Mouse (Mus musculus) adrenal gland, adult 2 months (tissue): ENCODE results near the gene Dthd1. TPM values are rescaled to one million over a fixed set of nuclear protein-coding genes. Genes with fewer than 3 reads are reported as not detected.

ENCODE experiments used
- DNase-seq: peaks from one replicate; pipeline ENCODE4 v3.0.0; 2021
- polyA plus RNA-seq: library from polyadenylated mRNA; depleted of rRNA; stranded (reverse); fragments of >200 nt; gene quantifications from 2 replicates; pipeline ENCODE4 v1.2.3, GENCODE M21; 2012; rRNA removed
- total RNA-seq, 2 experiments: library from RNA; stranded (reverse); gene quantifications; 2 replicates each; pipeline ENCODE4 v1.2.3; 2021

Gene Dthd1
- total and polyA plus RNA-seq, 3 experiments, result not detected

DNA sequence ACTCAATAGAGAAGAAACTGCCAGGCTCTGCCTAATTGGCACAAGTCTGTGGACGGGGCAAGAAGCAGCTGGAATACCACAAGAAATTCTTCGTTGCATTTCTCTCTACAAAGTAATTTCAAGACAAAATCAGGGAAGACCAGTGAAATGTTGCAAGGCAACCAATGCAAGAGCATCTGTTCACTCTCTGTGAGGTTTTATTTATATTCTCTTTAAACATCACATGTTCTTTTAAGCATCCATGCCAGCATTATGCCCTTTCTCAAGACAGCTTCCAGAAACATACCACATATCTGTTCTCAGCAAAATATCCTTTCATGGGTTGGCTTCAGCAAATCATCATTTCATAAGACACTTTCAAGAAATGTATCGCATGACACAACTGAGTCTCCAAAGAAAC lies 50.7 kb downstream of the Dthd1 start:
- DNase-seq, result no peak

DNA sequence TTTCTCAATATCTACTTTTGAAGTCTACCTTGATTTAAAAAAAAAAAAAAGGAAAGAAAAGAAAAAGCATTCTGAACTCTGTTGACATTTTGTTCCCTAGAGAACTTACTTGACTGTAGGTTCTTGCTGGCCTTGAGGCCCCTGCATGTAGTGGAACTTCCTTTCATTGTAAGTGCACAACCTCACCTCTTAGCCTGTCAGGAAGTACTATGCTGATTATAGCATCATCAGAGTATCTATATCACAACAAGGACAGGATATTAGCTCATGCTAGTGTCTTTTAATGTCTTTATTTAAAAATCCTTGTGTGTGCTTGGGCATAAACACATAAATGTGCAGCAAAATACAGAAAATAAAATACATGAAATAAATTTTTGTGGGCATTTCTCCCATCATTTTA lies 53.4 kb downstream of the Dthd1 start:
- DNase-seq, result no peak

DNA sequence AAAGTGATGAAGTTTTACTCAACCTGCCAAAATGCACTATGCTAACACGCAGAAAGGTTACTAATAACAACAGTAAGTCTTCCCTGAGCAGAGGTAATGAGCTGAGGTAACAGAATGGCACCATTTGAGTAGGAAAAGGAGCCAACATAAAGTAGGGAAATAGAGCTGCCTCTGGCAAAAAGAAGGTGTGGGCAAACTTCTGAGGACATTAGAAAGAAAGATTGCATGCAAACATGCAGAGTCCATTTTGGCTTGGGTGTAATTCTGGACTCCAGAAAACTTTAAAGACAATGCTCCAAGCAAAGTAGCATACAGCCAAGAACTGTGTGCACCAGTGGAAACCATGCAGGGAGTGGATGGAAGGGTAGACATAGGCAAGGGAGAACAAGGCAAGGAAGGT lies 65.9 kb downstream of the Dthd1 start:
- DNase-seq, result no peak

DNA sequence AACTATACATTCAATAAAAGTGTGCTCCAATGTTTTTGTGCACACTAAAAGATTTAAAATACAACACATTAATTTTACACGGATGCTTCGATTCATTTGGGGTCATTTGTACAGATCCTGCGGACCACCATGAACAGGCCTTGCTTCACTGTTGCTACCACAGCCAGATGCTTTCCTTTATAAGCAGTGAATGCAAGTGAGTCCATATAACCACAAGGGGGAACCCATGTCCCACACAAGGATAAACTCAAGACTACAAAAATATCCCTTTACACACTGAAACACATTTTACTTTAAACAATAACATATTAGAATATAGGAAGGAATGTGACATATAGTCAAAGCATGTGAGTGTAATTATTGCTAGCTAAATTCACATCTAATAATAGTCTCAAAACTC lies 81.7 kb downstream of the Dthd1 start:
- no peak for DNase-seq

DNA sequence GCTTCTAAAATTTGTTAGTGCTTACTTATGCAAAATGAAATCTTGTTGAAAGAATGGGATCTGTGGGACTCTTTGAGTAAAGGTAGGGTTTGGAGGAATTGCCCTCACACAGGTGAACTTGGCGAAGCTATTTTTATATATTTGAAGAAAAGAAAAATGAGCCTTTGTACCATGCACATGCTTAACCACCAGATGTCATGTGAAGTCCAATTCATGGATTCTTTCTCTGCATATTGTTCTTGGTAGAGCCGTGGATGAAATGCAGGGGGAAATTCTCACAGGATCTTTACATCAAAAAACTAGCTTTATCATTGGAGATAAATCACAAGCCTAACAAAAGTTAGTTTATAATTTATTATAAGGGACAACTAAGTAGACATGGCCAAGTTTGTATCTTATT lies 93.3 kb downstream of the Dthd1 start:
- no peak for DNase-seq

DNA sequence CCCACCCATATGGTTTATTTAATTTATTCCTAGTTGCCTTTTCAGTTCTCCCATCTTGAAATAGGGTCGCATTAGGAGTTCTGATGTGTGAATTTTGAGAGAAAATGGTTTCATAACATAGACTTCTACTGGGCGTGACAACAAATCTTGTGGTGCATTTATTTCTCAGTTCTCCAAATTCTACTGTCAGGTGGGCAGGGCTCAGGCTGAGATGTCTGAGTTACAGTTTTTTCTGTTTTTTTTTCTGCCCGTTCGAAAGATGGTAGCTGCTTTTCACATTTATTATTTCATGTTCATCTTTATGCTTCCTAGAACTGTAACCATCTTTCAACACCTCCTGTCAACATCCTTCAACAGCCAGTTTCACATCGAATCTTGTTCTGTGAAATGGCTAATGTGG lies 95.5 kb downstream of the Dthd1 start:
- DNase-seq, result no peak

DNA sequence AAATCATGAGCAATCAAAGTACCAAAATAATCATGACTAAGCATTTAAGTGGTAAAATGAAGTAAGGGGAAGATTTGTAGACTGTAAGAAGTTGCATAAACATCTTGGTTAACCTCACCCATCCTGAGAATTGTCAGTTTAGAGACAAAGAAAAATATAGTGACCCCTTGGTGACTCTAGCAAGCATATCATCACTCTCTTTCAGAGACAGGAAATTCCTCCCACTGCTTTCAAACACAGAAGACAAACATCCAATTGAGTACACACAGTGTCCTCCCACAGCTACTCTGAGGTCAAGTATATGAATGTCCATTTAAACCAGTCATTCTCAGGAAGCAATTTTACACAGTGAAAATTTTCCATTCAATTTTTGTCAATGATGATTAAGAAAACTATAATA lies 111.0 kb downstream of the Dthd1 start:
- DNase-seq, result no peak

Other genes starting within 250 kb of the Dthd1 start
- 1 to 10 TPM; 3.0 to 4.2 TPM for gene Arap2, start 47.7 kb upstream of the Dthd1 start, total RNA-seq
- gene Arap2, start 47.7 kb upstream of the Dthd1 start, polyA plus RNA-seq, result 0.19 and 0.61 TPM in 2 replicates